Mouse (Mus musculus) inflammation-experienced regulatory T-cells, adult 6 months (primary cell): ENCODE data around the gene Rab3c. TPM values are rescaled to one million over a fixed set of nuclear protein-coding genes. Genes with fewer than 3 reads are reported as not detected.

Experiments
- ATAC-seq: one replicate; pipeline ENCODE4 v1.8.0; 2017
- polyA plus RNA-seq, 3 experiments: library from polyadenylated mRNA; unstranded; fragments of 100-300 nt; shearing (Covaris generic); gene quantifications; one replicate each; pipeline ENCODE4 v1.2.1; 2017

Rab3c gene
- polyA plus RNA-seq, 3 experiments from 2014 or later = not detected

GRCm38 (mm10) chr13:110018941-110019743 is 261.7 kb downstream of the Rab3c start:
- ATAC-seq = peak; percentile 22

DNA sequence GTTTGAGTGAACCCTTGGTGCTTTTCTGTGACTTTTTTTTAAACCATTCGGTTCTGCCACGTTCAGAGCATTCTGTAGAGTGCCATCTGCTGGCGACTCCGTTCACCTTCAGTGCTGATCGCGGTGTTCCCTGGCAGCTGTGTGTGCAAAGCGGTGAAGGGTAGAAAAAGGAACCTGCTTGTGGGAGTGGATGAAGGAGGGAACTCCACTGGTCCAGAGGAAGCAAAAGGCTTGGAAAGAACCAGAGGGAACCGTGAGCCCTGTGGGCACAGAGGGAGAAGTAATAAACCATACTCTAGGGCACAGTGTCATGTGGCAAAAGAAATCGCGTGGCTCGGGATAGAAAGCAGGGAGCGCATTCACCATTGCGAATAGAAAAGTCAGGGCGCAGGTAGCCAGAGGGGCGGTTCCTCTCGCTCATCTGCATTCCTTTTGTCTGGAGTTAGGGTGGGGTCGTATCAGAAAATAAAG is 262.3 kb downstream of the Rab3c start:
- peak; percentile 85 for ATAC-seq

DNA sequence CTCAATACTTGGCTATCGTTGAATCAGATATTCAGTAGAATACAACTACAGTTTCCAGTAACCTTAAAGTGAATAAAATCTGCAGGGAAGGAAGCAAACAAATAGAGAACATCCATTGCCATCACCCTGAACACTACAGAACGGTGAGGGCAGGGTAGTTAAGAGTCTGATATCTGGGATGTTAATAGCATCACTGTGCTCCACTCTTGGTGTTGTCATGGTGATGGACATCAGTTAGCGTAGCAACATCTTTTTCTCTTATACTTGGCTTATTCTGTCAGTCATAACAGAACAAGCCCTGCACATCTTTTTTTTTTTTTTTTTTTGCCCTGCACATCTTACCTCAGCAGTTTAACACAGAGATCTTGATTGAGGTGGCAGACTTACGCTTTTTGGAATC is 268.8 kb downstream of the Rab3c start:
- ATAC-seq = no peak

- no peak for ATAC-seq
Observed at GRCm38 (mm10) chr13:110010876-110011275, 269.9 kb downstream of the Rab3c start.

- no peak for ATAC-seq
Observed at GRCm38 (mm10) chr13:110008539-110008938, 272.3 kb downstream of the Rab3c start.

GRCm38 (mm10) chr13:110006106-110006781 is 274.6 kb downstream of the Rab3c start:
- ATAC-seq = no peak

Other genes with a start within 250 kb of the Rab3c start
- gene Gapt, start 76.2 kb upstream of the Rab3c start, polyA plus RNA-seq = under 1 TPM in 1 of 3 experiments, not detected in 2; 0.29 TPM
- 1 to 10 TPM; 1.6 to 4.5 (median 3.6) TPM for gene Plk2, start 114.0 kb upstream of the Rab3c start, polyA plus RNA-seq